Mouse (Mus musculus): ENCODE data around the gene Polr1e. TPM values are rescaled to one million over a fixed set of nuclear protein-coding genes. Genes with fewer than 3 reads are reported as not detected.
"Not testable (repeated sequence)": the region's sequence is repeated elsewhere in the genome, so short reads cannot be mapped to it uniquely, and the experiment has no call there.

Gene Polr1e
- polyA plus RNA-seq, 1 experiment, result 5.9 TPM

GRCm38 (mm10) chr4:45026459-45026858 is 8.1 kb downstream of the Polr1e start:
- H3K4me3 ChIP-seq (ENCODE audit: insufficient read depth, low read length), result no peak overlapping the region
- H3K4me1 ChIP-seq (ENCODE audit: control insufficient read depth, insufficient read depth, low read length), result no peaks in the 10 kb centered on the region
- no peak for TF ChIP-seq CTCF (IDR thresholded peaks at IDR 0.05; ENCODE audit: low read depth, low read length)
- no peak for TF ChIP-seq POLR2A (IDR thresholded peaks at IDR 0.05; ENCODE audit: borderline replicate concordance, low read depth, low read length)
- H3K27ac ChIP-seq (ENCODE audit: insufficient read depth, low read depth, low read length), result no peak overlapping the region

- H3K4me3 ChIP-seq (ENCODE audit: insufficient read depth, low read length), result no peak overlapping the region
These were observed 14.2 kb downstream of the Polr1e start for GRCm38 (mm10) chr4:45032586-45032985.

DNA sequence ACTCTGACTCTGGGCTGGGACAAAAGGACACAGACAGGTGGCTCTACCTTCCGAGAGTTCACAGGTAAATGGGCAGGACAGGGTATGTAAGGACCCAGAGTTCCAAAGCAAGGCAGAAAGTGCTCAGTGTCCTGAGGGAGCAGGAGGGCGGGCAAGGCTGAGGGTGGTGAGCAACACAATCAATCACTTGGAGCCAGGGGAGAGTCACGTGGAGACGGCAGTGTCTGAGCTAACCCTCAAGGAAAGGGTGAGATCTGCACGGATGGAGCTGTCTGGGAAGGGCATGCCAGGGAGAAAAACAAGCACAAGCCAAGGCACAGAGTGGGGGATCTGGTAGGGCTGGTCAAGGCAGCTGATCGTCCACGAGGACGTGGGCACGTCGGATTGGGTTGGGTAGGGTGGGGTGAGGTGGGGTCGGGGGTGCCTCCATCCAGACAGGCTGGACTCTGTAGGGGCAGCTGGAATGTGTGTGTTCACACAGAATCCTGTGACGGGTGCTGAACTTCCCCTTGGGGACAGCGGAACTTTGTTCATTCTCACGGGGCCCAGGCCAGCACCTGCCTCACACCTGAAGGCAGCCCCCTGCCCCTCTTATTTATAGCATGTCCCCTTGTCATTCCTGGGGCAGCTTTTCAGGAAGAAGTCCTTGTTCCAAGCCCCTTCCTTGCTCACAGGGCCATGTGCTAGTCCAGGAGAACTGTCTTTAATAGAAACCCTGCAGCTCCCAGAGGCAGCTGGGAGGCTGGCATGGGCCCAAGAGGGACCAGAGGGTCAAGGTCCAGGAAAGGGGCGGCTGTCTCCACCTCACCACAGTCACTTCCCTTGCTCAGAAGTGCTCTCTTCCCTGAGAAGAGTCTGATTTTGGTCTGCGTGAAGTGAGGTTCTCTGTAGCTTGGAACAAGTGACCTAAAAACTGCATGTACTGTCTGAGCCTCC is 16.6 kb downstream of the Polr1e start:
- Histone ChIP-seq H3K4me3 (ENCODE audit: insufficient read depth, low read length) (no peak overlapping the region), H3K4me1 (ENCODE audit: control insufficient read depth, insufficient read depth, low read length) (peaks cover 7% of the 10 kb centered on the region), H3K27ac (ENCODE audit: insufficient read depth, low read depth, low read length) (no peak overlapping the region)
- TF ChIP-seq POLR2A (IDR thresholded peaks at IDR 0.05; ENCODE audit: borderline replicate concordance, low read depth, low read length) (no peak), CTCF (IDR thresholded peaks at IDR 0.05; ENCODE audit: low read depth, low read length) (no peak)

More at GRCm38 (mm10) chr4:45032586-45032985, 14.2 kb downstream of the Polr1e start:
- H3K27ac ChIP-seq (ENCODE audit: insufficient read depth, low read depth, low read length), result no peak overlapping the region
- TF ChIP-seq POLR2A (IDR thresholded peaks at IDR 0.05; ENCODE audit: borderline replicate concordance, low read depth, low read length), result no peak
- no peak for TF ChIP-seq CTCF (IDR thresholded peaks at IDR 0.05; ENCODE audit: low read depth, low read length)
- H3K4me1 ChIP-seq (ENCODE audit: control insufficient read depth, insufficient read depth, low read length), result peaks cover 7% of the 10 kb centered on the region

GRCm38 (mm10) chr4:45036048-45036447 is 17.7 kb downstream of the Polr1e start:
- TF ChIP-seq POLR2A (IDR thresholded peaks at IDR 0.05; ENCODE audit: borderline replicate concordance, low read depth, low read length) (no peak), CTCF (IDR thresholded peaks at IDR 0.05; ENCODE audit: low read depth, low read length) (no peak)
- Histone ChIP-seq H3K4me3 (ENCODE audit: insufficient read depth, low read length) (no peak overlapping the region), H3K4me1 (ENCODE audit: control insufficient read depth, insufficient read depth, low read length) (peaks cover 7% of the 10 kb centered on the region), H3K27ac (ENCODE audit: insufficient read depth, low read depth, low read length) (no peak overlapping the region)

GRCm38 (mm10) chr4:45036571-45036970 is 18.2 kb downstream of the Polr1e start:
- H3K4me1 ChIP-seq (ENCODE audit: control insufficient read depth, insufficient read depth, low read length), result peaks cover 7% of the 10 kb centered on the region
- H3K4me3 ChIP-seq (ENCODE audit: insufficient read depth, low read length), result no peak overlapping the region
- H3K27ac ChIP-seq (ENCODE audit: insufficient read depth, low read depth, low read length), result no peak overlapping the region
- TF ChIP-seq CTCF (IDR thresholded peaks at IDR 0.05; ENCODE audit: low read depth, low read length), result no peak
- TF ChIP-seq POLR2A (IDR thresholded peaks at IDR 0.05; ENCODE audit: borderline replicate concordance, low read depth, low read length), result no peak

GRCm38 (mm10) chr4:45037455-45038410 is 19.4 kb downstream of the Polr1e start:
- peaks cover 7% of the 10 kb centered on the region for H3K4me1 ChIP-seq (ENCODE audit: control insufficient read depth, insufficient read depth, low read length)
- no peak overlapping the region for H3K4me3 ChIP-seq (ENCODE audit: insufficient read depth, low read length)
- no peak overlapping the region for H3K27ac ChIP-seq (ENCODE audit: insufficient read depth, low read depth, low read length)
- no peak for TF ChIP-seq POLR2A (IDR thresholded peaks at IDR 0.05; ENCODE audit: borderline replicate concordance, low read depth, low read length)
- no peak for TF ChIP-seq CTCF (IDR thresholded peaks at IDR 0.05; ENCODE audit: low read depth, low read length)

- H3K4me1 ChIP-seq (ENCODE audit: control insufficient read depth, insufficient read depth, low read length); H3K4me3 ChIP-seq (ENCODE audit: insufficient read depth, low read length); H3K27ac ChIP-seq (ENCODE audit: insufficient read depth, low read depth, low read length): not testable (repeated sequence)
These were observed 20.5 kb downstream of the Polr1e start for GRCm38 (mm10) chr4:45038879-45039278.

GRCm38 (mm10) chr4:45039546-45039945 is 21.2 kb downstream of the Polr1e start:
- H3K4me3 ChIP-seq (ENCODE audit: insufficient read depth, low read length); H3K4me1 ChIP-seq (ENCODE audit: control insufficient read depth, insufficient read depth, low read length); H3K27ac ChIP-seq (ENCODE audit: insufficient read depth, low read depth, low read length): not testable (repeated sequence)

GRCm38 (mm10) chr4:45040795-45041194 is 22.4 kb downstream of the Polr1e start:
- TF ChIP-seq CTCF (IDR thresholded peaks at IDR 0.05; ENCODE audit: low read depth, low read length) (no peak), POLR2A (IDR thresholded peaks at IDR 0.05; ENCODE audit: borderline replicate concordance, low read depth, low read length) (no peak)
- H3K4me1 ChIP-seq (ENCODE audit: control insufficient read depth, insufficient read depth, low read length), result peaks cover 5% of the 10 kb centered on the region
- H3K4me3 ChIP-seq (ENCODE audit: insufficient read depth, low read length), result no peak overlapping the region
- no peak overlapping the region for H3K27ac ChIP-seq (ENCODE audit: insufficient read depth, low read depth, low read length)

- Histone ChIP-seq H3K4me1 (ENCODE audit: control insufficient read depth, insufficient read depth, low read length) (no peaks in the 10 kb centered on the region), H3K27ac (ENCODE audit: insufficient read depth, low read depth, low read length) (no peak overlapping the region), H3K4me3 (ENCODE audit: insufficient read depth, low read length) (no peak overlapping the region)
- no peak for TF ChIP-seq CTCF (IDR thresholded peaks at IDR 0.05; ENCODE audit: low read depth, low read length)
- TF ChIP-seq POLR2A (IDR thresholded peaks at IDR 0.05; ENCODE audit: borderline replicate concordance, low read depth, low read length), result no peak
These were observed 28.3 kb downstream of the Polr1e start for GRCm38 (mm10) chr4:45046679-45047078.

Measured in bone marrow macrophage, adult 2 months (primary cell).